Mouse (Mus musculus) natural killer cell, adult 2 months (primary cell): ENCODE results near the gene Rnf145.

Experiments used
- DNase-seq, 2 experiments: peaks; one replicate each; pipeline ENCODE4 v3.0.0; 2022; ENCODE audit warnings: low spot score in 2 of 2

Rnf145 gene

DNA sequence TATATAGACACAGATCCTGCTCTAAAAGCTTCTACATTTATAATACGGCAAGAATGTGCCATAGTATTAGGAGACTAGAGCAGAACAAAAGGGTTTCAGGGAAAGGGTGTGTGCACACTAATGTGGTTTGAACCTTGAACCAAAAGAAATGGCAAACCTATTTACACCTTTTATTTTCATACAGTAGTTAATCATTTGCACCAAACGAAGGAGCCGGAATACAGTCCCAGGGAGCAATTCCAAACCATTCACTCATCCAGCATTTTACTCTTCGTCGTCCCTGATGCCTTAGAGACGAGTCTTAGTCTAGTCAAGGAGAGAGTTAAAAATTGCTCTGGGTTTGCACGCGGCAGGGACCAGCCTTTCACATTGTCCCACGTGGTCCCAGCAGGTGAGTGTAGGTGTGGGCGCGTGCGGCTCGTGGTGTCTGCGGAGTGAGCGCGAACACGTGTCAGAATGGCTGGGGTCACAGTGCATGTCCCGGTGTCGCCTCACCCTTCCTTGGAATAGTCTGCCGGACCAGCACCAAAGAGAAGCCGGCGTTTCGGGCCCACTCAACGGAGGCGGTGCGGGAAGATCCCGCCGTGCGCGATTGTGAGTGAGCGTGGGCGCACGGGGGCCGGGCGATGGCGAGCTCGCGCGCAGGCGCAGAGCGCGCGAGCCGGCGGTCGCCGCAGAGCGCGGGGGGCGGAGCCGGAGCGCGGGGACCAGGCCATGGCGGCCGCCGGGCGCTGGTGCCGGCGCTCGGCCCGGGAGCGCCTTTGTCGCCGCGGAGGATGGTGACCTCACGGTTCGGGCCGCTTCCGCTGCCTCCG lies at the start of gene Rnf145:
Gene Rnf145, plus strand, starts transcription at position 684 of the 815 bp plus-strand sequence.
- peak; percentile 66 to 80 for DNase-seq

DNA sequence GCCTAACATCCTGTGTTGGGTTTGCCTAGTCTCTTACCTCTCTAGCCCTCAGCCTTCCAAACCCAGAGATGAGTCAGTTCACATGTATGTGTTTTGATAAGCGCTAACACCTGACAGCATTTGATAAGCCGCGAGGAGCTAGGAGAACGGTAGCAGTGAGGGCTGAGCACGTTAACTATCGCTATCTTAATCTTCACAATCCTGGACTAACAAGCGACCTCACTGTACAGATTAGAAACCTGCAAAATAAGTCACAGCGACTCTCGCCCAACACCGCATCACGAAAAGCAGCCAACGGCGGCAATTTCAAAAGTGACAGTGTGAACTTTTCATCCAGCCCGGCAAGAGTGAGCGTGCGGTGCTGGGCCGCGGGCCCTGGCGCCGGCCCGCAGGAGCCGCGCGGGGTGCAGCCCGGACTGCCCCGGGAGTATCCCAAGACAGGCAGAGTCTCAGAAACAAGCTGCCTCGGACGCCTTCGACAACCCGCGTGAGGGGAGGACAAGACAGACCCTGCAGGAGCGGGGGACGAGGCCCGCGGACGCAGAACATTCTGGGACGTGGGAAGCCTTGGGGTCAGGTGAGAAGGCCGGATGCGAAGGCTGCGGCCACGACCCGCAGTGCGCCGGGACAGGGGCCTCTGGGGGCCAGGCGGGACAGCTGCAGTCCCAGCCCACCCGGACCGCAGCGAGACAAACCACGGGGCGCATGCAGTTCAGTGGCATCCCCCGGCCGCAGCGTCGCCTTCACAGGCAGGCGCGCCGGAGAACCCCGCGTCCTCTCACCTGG lies 48.9 kb upstream of the Rnf145 start:
- DNase-seq, result peak; percentile 57 to 63

DNA sequence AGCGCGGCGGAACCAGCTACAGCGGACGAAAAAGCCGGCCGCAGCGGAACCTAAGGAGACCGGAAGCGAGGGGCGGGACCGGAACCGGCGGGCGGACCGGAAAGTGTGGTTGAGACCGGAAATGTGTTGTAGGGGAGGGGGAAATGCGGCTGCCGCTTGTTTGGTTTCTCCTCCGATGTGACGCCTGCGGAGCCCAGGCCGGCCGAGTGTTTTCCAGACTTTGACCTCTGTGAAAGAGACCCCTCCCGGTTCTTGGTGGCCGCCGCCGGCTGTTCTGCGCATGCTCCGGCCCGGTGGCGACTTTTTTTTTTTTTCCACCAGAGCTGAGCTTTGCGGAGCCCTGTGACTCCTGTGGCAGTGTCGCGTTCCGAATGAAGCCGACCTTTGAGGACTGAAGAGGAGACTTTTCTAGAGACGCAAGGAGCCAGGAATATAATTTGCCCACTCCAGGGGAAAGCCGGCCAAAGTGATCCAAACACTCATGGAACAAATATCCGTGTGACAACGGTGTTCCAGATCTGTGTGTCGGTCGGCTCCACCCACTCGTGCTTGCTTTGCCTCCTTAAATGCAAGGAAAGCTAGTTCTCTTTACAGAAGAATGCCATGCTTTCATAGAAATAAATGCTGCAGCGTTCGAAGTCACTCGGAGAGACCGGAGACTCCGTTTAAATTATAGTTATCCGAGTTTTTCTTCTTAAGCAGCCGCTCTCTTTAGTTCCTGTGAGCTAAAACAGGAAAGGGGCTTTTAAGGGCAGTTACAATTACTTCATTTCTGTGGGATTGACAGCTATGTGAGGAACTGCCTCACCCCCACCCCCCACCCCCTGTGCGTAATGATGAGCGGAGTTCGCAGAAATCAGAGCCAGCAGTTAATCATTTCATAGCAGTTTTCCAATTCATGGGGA lies 48.1 kb upstream of the Rnf145 start, which contains the start of gene Ublcp1:
Gene Ublcp1, minus strand, starts transcription at position 67 of the 905 bp plus-strand sequence.
- DNase-seq, result peak; percentile 97

DNA sequence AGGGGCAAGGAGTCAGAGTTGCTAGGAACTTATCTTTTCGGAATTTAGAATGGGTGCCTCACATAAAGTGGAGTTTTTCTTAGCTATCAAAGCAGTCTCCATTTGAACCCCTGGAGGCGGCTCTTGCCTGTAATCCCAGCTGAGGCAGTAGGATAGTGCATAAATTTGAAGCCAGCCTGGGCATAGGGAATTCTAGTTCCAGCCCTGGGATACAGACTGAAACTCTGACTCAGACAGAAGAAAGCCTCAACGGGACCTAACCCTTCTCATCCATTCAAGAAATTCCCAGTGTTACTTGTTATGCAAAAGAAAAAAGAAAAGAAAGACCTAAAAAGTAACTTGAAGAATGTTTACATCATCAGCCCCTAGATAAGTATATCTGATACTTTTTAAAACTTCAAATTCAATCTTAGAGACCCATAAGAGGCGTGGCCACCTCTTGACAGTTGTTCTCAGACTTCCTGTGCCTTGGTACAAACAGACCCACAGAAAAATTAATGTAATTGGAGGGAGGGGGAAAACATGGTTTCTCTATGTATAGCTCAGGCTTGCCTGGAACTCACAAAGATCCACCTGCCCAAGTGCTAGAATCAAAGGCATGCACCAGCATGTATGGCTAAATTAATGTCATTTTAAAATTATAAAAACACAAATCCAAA lies 47.3 kb upstream of the Rnf145 start:
- no peak for DNase-seq

DNA sequence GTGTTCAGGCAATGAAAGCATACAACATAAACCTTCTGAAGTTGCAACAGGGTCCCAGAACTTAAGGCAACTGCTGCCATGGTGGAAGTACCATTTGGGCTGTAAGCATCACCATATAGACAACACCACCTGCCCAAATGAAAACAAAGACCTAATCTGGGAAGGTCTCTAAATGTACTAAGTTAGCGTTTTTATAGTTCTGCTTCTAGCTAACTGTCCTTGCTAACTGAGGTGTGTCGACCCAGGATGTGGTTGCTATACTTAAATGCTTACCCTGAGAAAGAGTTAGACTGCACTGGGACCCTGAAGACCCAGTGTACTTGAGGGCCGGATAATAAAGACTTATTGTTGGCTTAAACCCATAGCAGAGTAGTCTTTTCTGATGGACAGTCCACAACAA lies 43.3 kb upstream of the Rnf145 start:
- peak in 1 of 2 experiments; percentile 57 for DNase-seq

DNA sequence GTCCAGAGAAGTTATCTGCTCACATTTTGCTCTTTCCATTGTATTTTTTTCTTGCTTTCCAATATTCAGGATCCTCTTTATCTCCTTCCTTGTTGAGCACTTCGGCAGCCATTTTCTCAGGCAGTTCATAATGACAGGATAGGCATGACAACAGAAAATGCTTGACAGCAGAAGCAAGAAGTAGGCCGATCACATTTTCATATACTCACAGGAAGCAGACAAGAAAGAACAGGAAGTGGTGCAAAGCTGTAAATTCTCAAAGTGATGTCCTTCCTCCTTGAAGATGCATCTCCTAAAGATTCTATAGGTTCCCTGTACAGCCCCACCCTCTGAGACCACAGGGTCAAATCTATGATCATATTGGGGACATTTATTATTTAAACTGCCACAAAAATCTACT lies 42.3 kb upstream of the Rnf145 start:
- no peak for DNase-seq

DNA sequence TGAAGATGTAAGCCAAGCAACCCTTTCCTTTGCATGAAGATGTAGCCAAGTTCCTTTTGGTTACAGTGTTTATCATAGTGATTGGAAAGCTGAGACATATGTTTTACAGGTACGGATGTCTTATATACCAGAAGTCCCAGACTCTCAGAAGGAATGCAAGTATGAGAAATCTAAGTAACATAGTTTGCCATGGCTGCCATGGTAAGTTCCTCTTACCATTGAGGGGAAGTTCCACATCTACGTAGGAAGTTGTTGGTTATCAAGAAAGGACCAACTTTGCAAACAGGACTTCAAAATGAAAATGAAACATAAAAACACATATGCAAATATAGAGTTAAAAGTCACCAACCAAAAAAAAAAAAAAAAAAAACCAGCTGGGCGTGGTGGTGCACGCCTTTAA lies 40.4 kb upstream of the Rnf145 start:
- no peak for DNase-seq

DNA sequence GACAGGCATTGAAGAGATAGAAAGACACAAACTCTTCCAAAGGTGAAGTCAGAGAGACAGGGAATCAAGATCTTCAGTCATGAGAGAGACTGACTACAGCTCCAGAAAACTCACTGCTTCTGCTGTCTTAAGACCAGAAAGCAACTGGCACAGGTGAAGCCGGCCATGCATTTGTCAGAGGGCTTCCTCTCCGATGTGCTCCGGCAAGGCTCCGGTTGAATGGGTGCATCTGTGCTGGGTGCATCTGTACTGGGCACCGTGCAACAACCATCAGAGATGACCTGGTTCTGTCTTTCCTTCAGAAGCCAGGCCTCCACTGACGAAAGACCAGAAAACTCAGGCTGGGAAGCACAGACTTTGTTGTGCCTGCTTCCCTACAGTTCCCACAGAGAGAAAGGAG lies 38.5 kb upstream of the Rnf145 start:
- no peak for DNase-seq

DNA sequence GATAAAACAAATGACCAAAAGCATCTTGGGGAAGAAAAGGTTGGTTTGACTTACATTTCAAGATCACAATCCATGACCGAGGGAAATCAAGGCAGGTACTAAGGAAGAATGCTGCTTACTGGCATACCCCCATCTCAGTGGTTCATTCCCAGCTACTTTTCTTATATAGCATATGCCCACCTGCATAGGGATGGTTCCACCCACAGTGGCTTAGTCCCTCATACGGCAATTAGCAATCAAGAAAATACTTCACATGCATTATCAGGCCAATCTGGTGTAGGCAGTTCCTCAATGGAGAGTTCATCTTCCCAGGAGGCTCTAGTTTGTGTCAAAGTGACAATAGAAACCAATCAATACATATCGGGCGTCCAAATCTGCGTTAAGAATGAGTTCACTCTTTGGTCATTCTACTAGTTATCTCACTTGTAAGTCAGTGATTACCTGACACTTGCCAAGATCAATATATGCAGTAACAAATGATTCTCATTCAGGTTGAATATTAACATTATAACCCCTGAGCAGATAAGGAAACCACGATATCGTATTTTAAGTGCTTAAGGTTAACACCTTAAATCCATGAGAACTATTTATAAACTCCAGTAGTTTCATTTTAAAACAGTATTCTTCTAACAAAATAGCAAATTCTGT lies 33.6 kb upstream of the Rnf145 start:
- no peak for DNase-seq

DNA sequence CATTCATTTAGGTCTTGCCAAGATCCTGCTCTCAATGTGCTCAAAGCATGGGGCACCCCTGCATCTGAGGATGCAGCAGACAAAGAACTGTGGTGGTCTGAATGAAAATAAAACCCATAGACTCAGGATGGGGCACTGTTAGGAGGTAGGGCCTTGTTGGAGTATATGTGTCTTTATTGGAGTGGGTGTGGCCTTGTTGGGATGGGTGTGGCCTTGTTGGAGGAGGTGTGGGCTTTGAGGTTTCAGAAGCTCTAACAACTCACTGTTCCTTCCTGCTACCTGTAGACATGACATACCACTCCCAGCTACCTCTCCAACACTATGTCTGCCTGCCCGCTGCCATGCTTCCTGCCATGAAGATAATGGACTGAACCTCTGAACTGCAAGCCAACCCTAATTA lies 29.6 kb upstream of the Rnf145 start:
- DNase-seq, result no peak

DNA sequence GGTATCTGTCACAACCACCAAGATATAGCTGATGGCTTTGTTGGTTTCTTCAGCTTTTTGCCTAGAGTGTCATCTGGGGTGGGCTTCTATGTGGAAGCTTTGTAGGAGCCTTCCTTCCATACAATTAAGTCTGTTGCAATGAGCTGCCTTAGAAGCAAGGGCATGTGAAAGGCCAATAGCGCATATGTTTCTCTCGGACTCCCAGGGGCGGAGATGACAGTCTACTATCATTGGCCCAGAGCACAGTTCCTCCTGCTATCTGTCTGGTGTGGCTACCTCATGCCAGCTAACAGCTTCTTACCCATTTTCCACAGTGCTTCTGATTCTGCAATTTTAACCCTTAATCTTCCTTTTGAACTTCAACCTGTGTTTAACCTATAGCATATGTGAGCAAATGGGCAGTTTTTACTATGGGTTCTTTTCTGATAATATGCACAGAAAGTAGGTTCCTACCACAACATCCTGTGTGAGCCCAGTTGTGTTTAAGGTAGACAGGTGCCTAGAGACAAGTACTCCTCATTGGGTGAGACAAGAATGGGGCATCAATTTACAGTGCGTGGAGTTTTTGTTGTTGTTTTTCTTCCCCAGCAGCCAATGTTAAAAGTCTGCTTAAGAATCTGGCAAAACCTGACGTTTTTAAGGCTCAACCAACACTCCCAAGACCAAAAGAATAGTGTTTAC lies 24.0 kb upstream of the Rnf145 start:
- DNase-seq, result no peak

DNA sequence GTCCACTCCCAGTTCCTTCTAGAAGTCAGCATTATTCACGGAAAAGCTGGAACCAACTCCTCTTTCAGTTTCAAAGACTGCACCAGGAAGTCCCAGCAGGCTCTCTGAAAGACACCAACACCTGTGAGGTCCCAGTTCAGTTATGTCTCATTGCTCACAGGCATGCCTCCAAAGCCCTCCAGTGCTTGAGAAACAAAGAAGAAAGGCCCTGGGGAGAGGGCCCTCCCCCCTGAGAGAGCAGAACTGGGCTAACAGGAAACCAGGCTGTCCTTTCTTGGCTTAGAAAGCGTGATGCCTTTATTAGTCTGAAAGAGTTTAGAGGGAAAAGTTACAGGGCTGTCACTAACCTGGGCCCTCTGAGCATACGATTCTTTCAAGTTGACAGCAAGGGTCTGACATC lies 22.5 kb upstream of the Rnf145 start:
- peak in 1 of 2 experiments; percentile 58 for DNase-seq

DNA sequence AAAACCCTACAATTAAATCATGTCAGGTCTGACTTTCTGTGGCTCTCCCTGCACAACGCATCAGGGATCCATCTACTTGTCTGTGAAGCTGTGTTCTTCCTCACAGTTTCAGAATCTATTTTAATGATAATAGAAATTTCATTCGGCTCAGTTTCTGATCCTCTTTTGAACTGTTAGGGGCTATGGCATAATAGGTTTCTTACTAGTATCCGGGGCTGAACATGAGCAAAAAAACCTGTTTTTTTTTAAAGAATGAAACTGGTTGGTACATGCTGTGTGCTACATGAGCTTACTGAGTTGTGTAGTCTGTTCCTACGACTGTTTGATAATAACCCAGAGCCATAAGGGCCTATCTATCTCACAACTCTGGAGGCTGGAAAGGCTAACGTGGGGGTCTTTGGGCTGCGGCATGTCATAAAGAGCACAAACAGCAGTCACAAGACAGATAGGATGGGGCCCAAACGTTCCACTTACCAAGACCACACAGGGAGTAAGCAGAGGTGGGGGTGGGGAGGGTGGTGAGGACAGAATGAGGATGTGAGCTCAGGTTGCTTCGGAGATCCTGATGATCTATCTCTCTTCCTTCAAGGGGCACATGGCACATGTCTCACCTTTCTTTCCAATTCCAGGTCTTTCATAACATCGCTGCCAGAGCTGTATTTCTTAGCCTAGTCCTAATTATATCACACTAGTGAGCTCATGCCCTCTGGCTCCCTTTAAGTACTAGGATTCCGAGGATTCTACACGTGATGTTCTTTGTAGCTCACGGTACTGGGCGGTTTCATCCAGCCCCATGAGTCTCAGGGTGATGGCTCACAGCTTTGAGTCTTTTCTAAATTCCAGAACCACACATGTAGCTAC lies 20.1 kb upstream of the Rnf145 start:
- no peak for DNase-seq

DNA sequence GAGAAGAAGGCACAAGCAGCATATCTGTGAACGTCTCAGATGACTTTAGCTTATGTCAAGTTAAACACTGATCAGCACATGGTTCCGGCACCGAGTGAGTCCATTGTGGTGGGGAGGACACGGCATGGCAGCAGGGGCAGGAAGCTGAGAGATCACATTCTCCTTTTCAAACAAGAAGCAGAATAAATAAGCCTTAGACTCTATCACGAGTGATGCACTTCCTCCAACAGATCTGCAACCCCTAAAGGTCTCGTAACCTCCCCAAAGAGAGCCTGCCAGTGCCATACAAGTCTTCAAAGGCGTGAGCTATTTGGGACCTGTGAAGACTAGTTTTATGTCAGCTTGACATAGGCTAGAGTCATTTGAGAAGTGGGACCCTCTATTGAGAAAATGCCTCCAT lies 17.8 kb upstream of the Rnf145 start:
- no peak for DNase-seq

DNA sequence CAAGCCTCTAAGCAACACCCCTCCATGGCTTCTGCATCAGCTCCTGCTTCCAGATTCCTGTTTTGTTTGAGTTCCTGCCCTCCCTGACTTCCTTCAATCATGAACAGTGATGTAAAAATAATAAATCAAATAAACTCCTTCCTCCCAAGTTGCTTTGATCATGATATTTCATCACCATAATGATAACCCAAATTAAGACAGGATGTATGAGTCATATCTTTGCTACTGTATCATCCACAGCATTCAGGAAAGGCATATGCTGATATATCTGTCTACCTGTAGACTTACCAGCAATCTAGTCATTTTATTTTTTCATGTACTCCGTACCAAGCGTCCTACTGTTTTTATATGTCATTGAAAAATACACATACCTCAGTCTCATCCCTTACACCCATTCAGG lies 17.3 kb upstream of the Rnf145 start:
- no peak for DNase-seq

DNA sequence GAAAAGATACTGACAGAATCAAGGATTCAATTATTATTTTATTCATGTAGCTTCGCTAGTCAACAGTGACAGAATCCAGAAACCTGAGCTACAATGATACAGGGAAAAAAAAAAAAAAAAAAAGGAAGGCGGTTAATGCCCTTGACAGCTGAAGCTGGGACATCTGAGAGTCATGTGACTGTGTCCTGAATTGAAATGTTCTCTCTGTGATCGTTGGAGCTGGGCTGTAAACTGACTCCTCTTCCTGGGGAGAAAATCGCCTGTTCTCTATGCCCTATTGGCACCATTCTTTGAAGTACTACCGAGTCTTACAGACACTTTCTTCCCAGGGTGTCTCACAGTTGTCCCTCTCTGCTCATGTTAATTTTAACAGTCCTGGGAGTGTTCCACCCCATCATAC lies 15.8 kb upstream of the Rnf145 start:
- DNase-seq, result no peak

DNA sequence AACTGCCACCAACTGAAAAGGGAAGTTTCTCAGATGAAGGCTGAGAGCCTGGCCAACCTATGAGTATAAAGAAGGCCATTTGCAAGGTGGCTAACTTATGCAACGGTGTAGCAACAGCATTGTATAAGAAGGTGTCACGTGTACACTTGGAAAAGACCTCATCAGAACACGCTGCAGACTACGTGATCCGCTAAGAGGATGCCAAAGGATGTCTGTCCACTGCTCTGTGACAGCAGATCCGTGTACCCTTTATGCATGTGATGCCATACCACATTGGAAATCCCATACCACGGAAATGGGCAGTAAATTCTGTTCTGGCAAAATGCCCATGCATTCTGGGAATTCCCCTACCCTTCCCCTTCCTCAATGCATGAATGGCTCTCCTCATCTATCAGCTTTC lies 14.6 kb upstream of the Rnf145 start:
- DNase-seq, result peak in 1 of 2 experiments; percentile 30

DNA sequence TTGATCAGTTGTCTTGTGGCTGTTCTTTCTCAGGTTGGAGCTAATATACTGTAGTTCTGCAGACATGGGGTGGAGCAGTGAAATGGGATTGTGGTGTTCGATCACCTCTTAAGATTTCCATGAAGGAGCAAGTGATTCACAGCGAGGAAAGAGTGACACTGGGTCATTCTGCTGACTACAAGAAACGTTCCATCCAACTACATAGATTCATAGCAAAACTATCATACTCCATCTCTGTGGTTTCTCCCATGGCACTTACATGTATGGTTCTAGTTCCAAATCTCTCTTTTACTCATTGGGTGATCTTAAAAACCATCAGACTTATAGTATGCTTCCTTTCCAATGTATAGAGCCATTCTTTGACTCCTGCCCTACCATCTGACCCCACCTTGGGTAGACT lies 14.0 kb upstream of the Rnf145 start:
- no peak for DNase-seq

DNA sequence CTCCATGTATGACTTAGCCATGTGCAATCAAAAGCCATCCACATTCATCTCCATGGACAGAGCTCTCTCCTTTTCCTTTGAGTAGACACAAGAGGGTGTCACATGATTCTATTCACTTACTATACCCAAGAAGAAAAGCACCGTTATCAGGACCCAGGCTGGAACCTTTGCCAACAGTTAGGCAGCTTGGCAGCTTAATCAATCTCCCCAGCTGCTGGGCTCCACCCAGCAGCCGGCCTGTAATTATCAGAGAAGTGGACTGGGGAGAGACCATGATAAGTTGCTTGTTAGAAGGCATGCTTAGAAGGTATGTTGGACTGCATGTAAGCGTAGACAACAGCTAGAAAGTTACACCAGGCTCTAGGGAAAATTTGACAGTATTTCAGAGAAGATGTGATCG lies 9.9 kb upstream of the Rnf145 start:
- no peak for DNase-seq
